Mouse (Mus musculus) lung, adult 2 months (tissue): ENCODE measurements around the gene Jarid2.

Experiments
- CTCF ChIP-seq: fragments of 200-500 bp; IDR thresholded peaks from 2 replicates; pipeline ENCODE4 v1.5.1; 2011; ENCODE audit warnings: mild to moderate bottlenecking, low read length, control low read depth; ENCODE audit not compliant: insufficient read depth
- POLR2A ChIP-seq: fragments of 200-500 bp; IDR thresholded peaks from 2 replicates; pipeline ENCODE4 v1.6.1; 2011; ENCODE audit warnings: low read depth, mild to moderate bottlenecking, control low read depth, low read length, borderline replicate concordance; ENCODE audit errors: extremely low read depth

DNA sequence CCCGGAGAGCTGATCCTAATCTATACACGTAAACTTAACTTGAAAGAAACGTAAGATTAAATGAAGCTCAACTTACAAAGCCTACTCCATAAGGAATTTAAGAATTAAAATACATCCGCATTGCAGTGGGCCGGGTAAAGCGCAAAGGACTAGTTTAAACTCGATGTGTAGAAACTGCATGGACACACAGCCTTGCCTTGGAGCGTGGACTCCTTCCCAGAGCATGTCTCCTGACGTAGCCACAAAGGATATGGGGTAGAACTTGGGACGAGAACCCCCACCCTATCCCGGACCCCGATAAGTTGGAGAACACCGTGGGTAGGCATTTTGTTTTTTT, 3.7 kb downstream of the Jarid2 start:
- no peak for TF ChIP-seq CTCF
- no peak for TF ChIP-seq POLR2A
